Mouse (Mus musculus): ENCODE results near the gene Rnf157. TPM values are rescaled to one million over a fixed set of nuclear protein-coding genes. Genes with fewer than 3 reads are reported as not detected.

Rnf157 gene
- polyA plus RNA-seq, 1 experiment from 2014 or later: 1.1 TPM

- Histone ChIP-seq H3K9ac (no peak overlapping the region; the same call in 1 of the 2 replicates), H3K4me1 (replicated peaks) (peaks cover 39% of the 10 kb centered on the region), H3K27me3 (peaks cover 60% of the 10 kb centered on the region), H3K9me3 (replicated peaks) (no peaks in the 10 kb centered on the region), H3K36me3 (no peaks in the 10 kb centered on the region), H3K4me2 (peak overlapping the region; percentile 26), H3K27ac (peak overlapping the region; percentile 43), H3K4me3 (replicated peaks) (no peak overlapping the region)
- 52% methylated on average over 18 of the region's 19 CpGs for WGBS (ENCODE audit: insufficient replicate concordance)
- peak; percentile 27; the same call in 1 of the 2 replicates for ATAC-seq (ENCODE audit: low read depth)
- DNase-seq: no peak
These were observed 80.4 kb downstream of the Rnf157 start for GRCm38 (mm10) chr11:116332232-116332982.

GRCm38 (mm10) chr11:116330211-116330518 is 82.7 kb downstream of the Rnf157 start:
- no peaks in the 10 kb centered on the region for H3K9me3 ChIP-seq (replicated peaks)
- H3K27ac ChIP-seq: no peak overlapping the region
- H3K4me1 ChIP-seq (replicated peaks): peaks cover 29% of the 10 kb centered on the region
- no peak for ATAC-seq (ENCODE audit: low read depth)
- DNase-seq: no peak
- H3K27me3 ChIP-seq: peaks cover 38% of the 10 kb centered on the region
- H3K36me3 ChIP-seq: no peaks in the 10 kb centered on the region
- no peak overlapping the region for H3K4me3 ChIP-seq (replicated peaks)
- no peak overlapping the region for H3K4me2 ChIP-seq
- H3K9ac ChIP-seq: no peak overlapping the region
- WGBS (ENCODE audit: insufficient replicate concordance): 64% methylated on average over 7 of the region's 7 CpGs

GRCm38 (mm10) chr11:116329314-116330210 is 83.3 kb downstream of the Rnf157 start:
- Histone ChIP-seq H3K9ac (no peak overlapping the region), H3K4me1 (replicated peaks) (peaks cover 23% of the 10 kb centered on the region), H3K9me3 (replicated peaks) (no peaks in the 10 kb centered on the region), H3K27ac (no peak overlapping the region), H3K4me3 (replicated peaks) (no peak overlapping the region), H3K36me3 (no peaks in the 10 kb centered on the region), H3K4me2 (no peak overlapping the region), H3K27me3 (peaks cover 32% of the 10 kb centered on the region)
- 61% methylated on average over 18 of the region's 18 CpGs for WGBS (ENCODE audit: insufficient replicate concordance)
- no peak for ATAC-seq (ENCODE audit: low read depth)
- no peak for DNase-seq

GRCm38 (mm10) chr11:116326963-116327603 is 85.7 kb downstream of the Rnf157 start:
- DNase-seq: no peak
- H3K36me3 ChIP-seq: no peaks in the 10 kb centered on the region
- WGBS (ENCODE audit: insufficient replicate concordance): 71% methylated on average over 7 of the region's 7 CpGs
- H3K27ac ChIP-seq: no peak overlapping the region
- no peak overlapping the region for H3K4me2 ChIP-seq
- H3K9ac ChIP-seq: no peak overlapping the region
- H3K4me1 ChIP-seq (replicated peaks): peaks cover 7% of the 10 kb centered on the region
- ATAC-seq (ENCODE audit: low read depth): no peak
- peaks cover 7% of the 10 kb centered on the region for H3K27me3 ChIP-seq
- no peak overlapping the region for H3K4me3 ChIP-seq (replicated peaks)
- no peaks in the 10 kb centered on the region for H3K9me3 ChIP-seq (replicated peaks)

GRCm38 (mm10) chr11:116318719-116319659 is 93.8 kb downstream of the Rnf157 start:
- Histone ChIP-seq H3K36me3 (no peaks in the 10 kb centered on the region), H3K4me3 (replicated peaks) (peak overlapping the region; percentile 56), H3K4me1 (replicated peaks) (peaks cover 8% of the 10 kb centered on the region), H3K9ac (peak overlapping the region; percentile 73), H3K27ac (no peak overlapping the region), H3K9me3 (replicated peaks) (no peaks in the 10 kb centered on the region), H3K4me2 (peak overlapping the region; percentile 89), H3K27me3 (peaks cover 7% of the 10 kb centered on the region; the same call in 1 of the 2 replicates)
- ATAC-seq (ENCODE audit: low read depth) (peak; percentile 74), DNase-seq (peak; percentile 67)
- 1% methylated on average over 41 of the region's 41 CpGs for WGBS (ENCODE audit: insufficient replicate concordance)

GRCm38 (mm10) chr11:116312359-116312758 is 100.5 kb downstream of the Rnf157 start:
- Histone ChIP-seq H3K4me1 (replicated peaks) (peaks cover 25% of the 10 kb centered on the region), H3K27me3 (peaks cover 6% of the 10 kb centered on the region; the same call in 1 of the 2 replicates), H3K27ac (no peak overlapping the region), H3K4me2 (no peak overlapping the region), H3K36me3 (no peaks in the 10 kb centered on the region), H3K9me3 (replicated peaks) (no peaks in the 10 kb centered on the region), H3K9ac (no peak overlapping the region), H3K4me3 (replicated peaks) (no peak overlapping the region)
- ATAC-seq (ENCODE audit: low read depth): no peak
- DNase-seq: no peak
- WGBS (ENCODE audit: insufficient replicate concordance): 62% methylated on average over 8 of the region's 8 CpGs

- H3K27ac ChIP-seq: no peak overlapping the region
- H3K9ac ChIP-seq: no peak overlapping the region
- ATAC-seq (ENCODE audit: low read depth): no peak
- peaks cover 6% of the 10 kb centered on the region; the same call in 1 of the 2 replicates for H3K27me3 ChIP-seq
- no peak overlapping the region for H3K4me3 ChIP-seq (replicated peaks)
- DNase-seq: no peak
- 71% methylated on average over 8 of the region's 8 CpGs for WGBS (ENCODE audit: insufficient replicate concordance)
- H3K9me3 ChIP-seq (replicated peaks): no peaks in the 10 kb centered on the region
- peaks cover 32% of the 10 kb centered on the region for H3K4me1 ChIP-seq (replicated peaks)
- no peak overlapping the region for H3K4me2 ChIP-seq
- H3K36me3 ChIP-seq: no peaks in the 10 kb centered on the region
These were observed 101.7 kb downstream of the Rnf157 start for GRCm38 (mm10) chr11:116311169-116311568.

- Histone ChIP-seq H3K36me3 (peaks cover 7% of the 10 kb centered on the region), H3K9me3 (replicated peaks) (no peaks in the 10 kb centered on the region), H3K4me2 (no peak overlapping the region), H3K27me3 (0 out of 2 replicates have a peak, but pooled peaks cover 3% of the 10 kb centered on the region), H3K9ac (peak overlapping the region; percentile 33; the same call in 1 of the 2 replicates), H3K4me1 (replicated peaks) (peaks cover 44% of the 10 kb centered on the region), H3K27ac (peak overlapping the region; percentile 84), H3K4me3 (replicated peaks) (no peak overlapping the region)
- ATAC-seq (ENCODE audit: low read depth) (peak; percentile 16; the same call in 1 of the 2 replicates), DNase-seq (peak; percentile 16)
- WGBS (ENCODE audit: insufficient replicate concordance): 13% methylated on average over 3 of the region's 3 CpGs
These were observed 103.2 kb downstream of the Rnf157 start for GRCm38 (mm10) chr11:116309601-116310000.

GRCm38 (mm10) chr11:116307762-116308531 is 104.9 kb downstream of the Rnf157 start:
- peak overlapping the region; percentile 88 for H3K27ac ChIP-seq
- peak; percentile 37 for DNase-seq
- ATAC-seq (ENCODE audit: low read depth): peak; percentile 84
- 0 out of 2 replicates have a peak, but pooled peaks cover 3% of the 10 kb centered on the region for H3K27me3 ChIP-seq
- WGBS (ENCODE audit: insufficient replicate concordance): 50% methylated on average over 12 of the region's 12 CpGs
- H3K4me3 ChIP-seq (replicated peaks): peak overlapping the region; percentile 79; the same call in 1 of the 2 replicates
- peak overlapping the region; percentile 61 for H3K9ac ChIP-seq
- peak overlapping the region; percentile 80 for H3K4me2 ChIP-seq
- peaks cover 44% of the 10 kb centered on the region for H3K4me1 ChIP-seq (replicated peaks)
- H3K36me3 ChIP-seq: peaks cover 24% of the 10 kb centered on the region
- H3K9me3 ChIP-seq (replicated peaks): no peaks in the 10 kb centered on the region

Measured in liver, embryonic 13.5 days (tissue).